Mouse (Mus musculus): ENCODE measurements around the gene Zmynd10.

The Zmynd10 gene

DNA sequence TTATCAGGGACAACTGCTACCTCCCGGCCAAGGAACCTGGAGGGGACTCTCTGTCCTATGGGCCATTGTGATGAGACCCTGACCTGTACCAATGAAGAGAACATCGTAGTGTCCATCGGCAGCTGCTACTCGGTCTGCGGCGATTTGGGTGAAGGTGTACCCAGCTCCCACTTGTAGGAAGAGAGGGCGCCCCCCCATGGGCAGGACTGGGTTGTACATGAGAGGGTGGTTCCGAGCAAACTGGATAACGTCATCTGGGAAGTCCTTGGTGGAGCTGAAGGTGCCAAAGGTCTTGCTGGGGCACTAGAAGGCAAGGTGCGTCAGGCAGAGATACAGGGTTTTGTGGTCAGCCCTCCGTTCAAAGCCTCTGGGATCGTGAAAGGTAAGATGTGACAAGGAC, 53.6 kb downstream of the Zmynd10 start:
- DNase-seq (ENCODE audit: extremely low spot score, low spot score), result no peak

All from neural tube, embryonic 10.5 days (tissue).